Mouse (Mus musculus) urinary bladder, adult 2 months (tissue): ENCODE measurements around the gene Drd3. TPM values are rescaled to one million over a fixed set of nuclear protein-coding genes. Genes with fewer than 3 reads are reported as not detected.

Source experiments
- DNase-seq: peaks from one replicate; pipeline ENCODE4 v3.0.0; 2022; ENCODE audit warnings: low spot score
- polyA plus RNA-seq: library from polyadenylated mRNA; depleted of rRNA; stranded (reverse); fragments of >200 nt; gene quantifications from 2 replicates; pipeline ENCODE4 v1.2.3, GENCODE M21; 2012; rRNA removed

Gene Drd3
- not detected in 2 replicates for polyA plus RNA-seq

DNA sequence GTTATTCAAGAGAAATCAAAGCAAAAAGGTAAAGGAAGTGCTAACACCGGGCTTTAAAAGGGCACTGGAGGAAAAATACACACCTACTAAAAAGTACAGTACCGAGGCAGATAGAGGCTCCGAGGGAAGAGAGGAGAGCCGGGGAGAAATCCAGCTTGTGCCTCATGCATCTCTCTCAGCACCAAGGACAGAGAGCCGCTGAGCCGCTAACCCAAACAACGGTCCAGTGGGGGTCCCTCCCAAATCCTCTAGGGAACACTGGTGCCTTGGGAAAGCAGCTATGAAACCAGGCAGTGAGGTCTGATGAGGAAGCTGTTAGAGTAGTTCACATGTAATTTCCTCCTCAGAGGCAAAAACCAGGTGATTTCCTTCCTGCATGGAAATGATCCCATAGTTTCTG lies at the start of gene Drd3:
Drd3 (plus strand) TSS at position 276 of the 400 bp plus-strand sequence.
- DNase-seq = no peak

DNA sequence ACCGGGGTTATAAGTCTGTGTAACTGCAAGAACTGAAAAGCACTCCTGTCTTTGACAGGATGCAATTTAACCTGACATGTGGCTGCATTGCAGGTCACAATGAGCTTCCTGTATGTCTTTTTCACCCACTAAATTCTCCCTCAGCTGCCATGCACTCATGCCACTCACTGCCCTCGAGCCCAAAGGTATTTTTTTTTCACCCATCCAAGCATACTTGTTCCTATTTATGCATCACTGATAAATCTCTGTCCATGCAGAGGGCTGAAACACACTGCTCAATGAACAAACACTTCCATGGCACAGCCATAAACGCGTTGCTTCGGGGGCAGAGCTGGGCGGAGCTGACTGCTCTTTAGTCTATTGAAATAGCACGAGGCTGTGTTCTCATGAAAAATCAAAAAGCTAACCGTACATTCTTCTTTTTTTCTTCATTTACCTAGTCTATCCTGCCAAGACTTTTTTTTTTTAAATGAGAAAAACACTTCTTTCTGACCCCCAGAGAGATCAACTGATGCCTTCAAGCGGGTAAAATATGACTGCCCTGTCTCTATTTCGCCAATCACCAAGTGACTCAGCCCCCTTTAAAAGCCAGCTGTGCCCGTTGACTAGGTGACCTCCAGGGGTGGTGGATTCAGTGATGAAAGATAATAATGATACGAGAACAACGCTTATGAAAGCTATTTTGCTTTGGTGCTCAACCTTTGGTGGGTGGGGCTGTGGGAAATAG lies 45.3 kb upstream of the Drd3 start:
- no peak for DNase-seq

DNA sequence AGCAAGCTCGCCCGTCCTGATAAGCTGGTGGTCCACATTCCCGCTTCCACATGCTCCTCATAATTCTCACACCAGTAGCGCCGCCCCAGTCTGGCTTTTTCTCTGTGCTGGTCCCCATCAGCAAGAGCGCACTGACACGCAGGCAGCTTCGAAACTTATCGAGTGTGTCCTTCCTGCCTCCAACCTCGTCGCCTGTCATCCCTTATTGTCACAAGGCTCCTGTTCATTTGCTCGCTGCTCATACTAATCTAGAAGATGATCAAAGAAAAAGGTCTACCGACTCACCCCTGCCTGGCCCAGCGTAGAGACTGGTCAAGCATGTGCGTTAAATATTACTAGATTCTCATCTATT lies 44.8 kb upstream of the Drd3 start:
- DNase-seq = no peak

DNA sequence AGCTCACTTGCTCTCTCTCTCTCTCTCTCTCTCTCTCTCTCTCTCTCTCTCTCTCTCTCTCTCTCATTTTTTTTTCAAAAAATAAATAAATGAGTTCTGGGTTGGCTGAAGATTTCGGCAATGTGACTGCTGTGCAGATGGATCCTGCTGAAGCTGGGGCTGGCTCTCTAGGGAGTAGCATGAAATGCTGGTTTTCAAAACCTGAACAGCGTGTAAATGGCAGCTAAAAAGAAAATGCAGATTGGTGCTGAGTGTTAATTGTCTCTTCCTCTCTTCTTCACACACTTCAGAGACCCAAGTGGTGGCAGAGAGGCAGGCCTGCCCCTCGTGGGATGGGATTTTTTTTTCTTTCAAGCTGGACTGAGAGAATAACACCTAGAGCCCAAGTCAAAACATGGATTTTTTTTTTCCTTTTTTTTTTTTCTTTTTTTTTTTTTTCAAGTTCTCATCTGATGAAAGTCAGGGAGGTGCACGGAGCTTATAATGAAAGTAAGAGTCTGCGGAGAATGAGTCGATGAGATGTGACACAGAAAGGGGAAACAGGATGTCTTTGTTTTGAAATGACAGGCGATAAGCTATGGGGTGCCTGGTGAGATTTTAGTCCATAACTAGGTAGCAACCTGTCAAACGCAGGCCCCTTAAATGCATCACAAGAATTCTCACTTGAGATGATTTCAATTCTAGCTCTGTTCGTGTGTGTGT lies 44.2 kb upstream of the Drd3 start:
- no peak for DNase-seq

DNA sequence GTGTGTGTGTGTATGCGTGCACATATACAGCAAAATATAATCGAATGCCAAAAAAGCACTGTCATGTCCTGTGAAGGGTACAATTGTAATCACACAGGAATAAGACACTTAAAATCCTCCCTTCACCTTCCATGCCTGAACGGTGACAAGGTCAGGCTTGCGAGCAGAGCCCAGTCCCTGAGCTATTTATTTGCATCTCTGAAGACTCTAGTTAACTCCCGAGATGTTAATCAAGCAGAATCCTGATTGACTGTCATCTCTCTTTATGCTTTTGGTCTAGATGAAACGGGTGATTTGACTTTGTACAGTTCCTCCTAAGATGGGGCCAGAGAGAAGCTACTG lies 43.7 kb upstream of the Drd3 start:
- DNase-seq = no peak

DNA sequence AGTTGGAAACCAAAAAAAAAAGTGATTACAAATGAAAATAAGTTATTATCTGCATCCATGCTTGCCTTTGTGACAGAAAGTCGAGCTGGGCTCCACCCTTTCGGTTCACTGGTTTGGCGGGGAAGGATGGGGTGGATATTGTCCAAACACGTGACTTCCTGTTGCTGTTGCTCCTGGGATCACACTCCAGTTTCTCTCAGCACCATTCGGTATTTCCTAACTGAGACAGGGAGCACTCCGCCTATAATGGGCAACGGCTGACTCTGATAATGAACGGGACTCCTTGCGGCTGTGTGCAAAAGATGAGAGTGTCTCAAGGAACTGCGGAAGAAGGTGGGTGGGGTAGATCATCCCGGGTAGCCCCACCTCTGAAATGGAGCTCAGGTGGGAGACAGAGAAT lies 43.2 kb upstream of the Drd3 start:
- DNase-seq = no peak

DNA sequence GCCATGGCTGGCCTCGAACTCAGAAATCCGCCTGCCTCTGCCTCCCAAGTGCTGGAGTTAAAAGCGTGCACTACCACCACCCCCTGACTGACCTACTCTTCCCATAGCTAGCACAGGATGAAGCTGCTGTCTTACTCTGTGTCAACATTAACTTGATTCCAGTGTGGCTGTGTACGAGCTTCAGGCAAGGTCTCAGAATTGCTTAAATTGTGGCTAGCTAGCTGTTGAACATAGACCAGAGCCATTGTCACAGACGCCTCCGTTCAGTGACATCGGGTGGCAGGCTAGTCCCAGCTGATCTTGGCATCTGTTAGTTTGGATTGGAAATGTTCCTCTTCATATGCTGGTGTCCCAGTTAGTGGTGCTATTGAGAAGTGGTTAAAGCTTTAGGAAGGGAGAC lies 42.5 kb upstream of the Drd3 start:
- no peak for DNase-seq

DNA sequence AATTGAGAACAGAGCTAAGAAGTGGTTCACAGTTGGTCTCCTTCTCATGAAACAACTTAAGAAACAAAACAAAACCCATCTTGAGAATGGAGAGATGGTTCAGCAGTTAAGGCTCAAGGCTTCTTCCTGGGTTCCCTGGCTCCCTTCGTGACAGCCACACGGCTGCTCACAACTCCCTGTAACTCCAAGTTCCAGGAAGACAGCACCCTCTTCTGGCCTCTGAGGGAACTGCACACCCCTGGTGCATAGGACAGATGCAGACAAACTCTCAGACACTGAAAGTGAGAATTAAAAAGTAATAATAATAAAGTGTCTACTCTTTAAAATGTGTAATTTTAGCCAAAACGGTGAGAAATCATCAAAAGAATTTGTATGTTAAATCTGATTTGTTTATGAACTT lies 29.4 kb upstream of the Drd3 start:
- DNase-seq = no peak

DNA sequence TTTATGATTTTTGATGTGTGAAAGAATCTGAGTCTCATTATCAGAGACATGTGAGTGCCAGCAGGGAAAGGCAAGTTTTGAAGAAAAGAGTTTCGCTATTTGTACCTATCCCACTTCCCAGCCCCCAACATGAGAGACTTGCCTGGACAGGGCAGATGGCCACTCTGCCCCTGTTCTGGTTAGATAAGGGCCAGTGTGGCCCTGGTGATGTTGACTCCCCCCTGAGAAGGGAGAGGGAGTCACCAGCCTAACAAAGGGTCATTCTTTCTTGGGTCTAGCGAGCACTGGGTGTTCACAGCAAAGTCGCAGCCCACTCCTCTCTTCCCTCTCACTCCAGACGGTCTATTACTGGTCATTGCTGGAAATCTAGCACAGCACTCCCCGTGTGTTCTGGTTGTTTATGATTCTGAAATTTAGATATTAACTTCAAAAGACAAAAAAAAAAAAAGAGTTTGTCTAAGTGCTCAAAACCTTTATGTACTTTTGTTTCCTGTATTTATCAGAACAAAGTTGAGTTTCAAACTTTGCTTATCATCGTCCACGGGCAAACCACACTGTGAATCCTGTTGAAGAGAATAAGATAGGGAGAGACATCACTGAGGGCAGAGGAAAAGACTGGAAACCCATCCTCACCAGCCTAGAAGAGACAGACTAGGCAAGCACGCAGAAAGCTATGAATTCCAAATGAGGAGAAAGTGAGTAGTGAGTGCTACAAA lies 24.2 kb upstream of the Drd3 start:
- DNase-seq = no peak

DNA sequence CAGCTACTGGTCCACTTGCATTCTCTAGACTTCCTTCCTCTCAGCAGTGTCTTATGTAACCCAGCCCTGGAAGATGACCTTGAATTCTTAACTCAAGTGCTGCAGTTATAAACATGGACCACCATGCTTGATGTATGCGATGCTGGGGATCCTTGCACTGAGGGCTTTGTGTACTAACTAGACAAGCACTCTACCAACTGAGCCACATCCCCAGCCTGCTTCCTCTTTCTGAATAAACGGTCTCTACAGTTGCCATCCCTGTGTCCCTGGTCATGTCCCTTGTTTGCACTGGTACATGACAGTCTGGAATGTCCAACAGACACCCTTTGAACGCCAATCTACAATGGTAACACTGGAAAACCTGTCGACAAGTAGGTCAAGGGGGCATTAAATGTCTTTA lies 23.5 kb upstream of the Drd3 start:
- DNase-seq = no peak

DNA sequence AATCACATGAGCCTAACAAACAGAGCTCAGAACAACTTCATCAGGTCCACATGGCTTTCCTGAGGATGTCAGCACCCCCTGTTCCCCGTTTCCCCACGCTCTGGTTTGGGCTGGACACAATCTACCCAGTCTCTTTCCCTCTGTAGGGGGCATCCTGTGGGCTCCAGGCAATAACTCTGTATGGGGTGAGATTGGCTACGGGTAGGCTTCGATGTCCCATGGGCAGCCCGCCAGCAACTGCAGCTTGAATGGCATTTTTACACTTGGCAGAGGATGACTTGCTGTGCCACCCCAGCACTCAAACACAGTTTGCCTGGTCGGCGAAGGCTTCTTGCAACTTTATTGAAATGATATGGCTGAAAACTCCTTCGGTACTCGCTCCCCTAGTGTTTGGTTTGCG lies 21.3 kb upstream of the Drd3 start:
- DNase-seq = no peak

DNA sequence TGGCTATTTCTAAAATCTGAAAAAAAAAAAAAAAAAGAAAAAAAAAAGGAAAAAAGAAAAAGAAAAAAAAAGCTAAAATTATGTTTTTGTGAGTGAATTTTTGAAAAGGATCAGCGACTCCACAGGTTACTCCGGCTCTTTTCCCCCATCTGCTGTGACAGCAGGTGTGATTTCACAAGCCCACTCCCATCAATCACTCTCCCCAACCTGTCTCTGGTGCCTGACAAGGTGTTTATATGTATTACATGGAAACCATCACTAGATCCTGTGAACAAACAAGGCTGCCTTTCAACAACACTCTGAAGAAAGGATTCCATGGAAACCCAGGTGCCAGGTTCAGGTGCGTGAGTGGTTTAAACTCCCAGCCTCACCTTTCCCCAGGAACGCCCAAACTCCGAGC lies 20.9 kb upstream of the Drd3 start:
- no peak for DNase-seq

DNA sequence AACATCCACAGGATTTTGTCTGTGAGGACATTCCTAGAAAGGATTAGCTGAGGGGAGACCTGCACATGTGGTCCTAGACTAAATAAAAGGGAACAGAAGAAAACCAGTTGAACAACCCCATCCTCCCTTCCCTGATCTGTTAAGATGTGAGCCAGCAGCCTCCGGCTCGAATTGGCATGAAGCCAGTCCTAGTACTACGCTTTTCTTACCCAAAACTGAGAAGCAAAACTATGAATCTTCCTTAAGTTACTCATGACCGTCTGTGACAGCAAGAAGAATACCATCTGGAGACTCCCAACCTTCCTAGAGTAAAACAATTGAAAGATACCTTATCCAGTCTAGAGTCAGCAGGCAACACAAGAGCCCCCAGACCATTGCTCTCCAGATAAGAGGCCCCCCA lies 15.9 kb upstream of the Drd3 start:
- DNase-seq = no peak

DNA sequence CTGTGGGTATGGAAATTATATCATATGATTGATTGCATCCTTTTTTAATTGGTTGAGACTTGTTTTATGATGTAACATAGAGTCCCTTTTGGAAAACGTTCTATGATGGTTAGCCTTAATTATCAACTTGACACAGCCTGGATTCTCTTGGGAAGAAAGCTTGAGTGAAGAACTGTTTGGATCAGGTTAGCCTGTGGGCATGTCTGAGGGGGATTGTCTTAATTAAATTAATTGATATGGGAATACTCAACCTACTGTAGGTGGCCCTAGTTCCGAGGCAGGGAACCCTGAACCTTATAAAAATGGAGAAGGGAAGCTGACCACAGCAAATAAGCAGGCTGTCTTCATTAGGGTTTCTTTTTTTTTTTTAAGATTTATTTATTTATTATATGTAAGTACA lies 12.9 kb upstream of the Drd3 start:
- DNase-seq = no peak

DNA sequence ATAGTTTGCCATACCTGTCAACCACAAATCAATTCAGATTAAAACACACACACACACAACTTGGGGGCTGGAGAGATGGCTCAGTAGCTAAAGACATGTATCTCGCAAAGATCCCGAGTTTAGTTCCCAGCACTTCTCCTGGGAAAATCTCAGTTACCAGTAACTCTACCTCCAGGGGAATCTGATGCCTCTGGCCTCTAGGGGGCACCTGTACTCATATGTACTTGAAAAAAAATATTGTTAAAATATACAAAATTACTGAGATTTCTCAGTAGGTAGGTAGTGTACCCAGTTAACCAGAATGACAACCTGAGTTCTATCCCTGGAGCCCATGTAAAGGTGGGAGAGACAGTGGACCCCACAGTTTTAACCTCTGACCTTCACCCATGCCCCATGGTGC lies 5.4 kb upstream of the Drd3 start:
- DNase-seq = no peak

DNA sequence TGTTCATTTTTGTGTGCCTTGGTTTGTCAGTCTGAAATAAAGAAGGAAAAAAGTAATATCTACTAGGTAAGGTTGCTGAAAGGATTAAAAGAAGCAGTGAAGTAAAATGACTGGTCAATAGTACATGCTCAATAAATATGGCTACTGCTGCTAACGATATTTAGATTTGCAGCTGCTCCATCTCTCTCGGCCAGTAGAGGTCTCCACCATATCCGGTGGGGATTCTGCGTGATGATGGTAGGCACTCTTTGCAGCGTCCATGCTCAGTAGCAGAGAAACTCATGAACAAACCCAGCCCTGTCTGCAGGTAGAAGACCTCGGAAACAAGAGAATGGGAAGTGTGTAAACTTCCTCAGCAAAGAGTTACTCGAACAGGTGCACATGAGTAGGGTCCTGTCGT lies 926 bp upstream of the Drd3 start:
- no peak for DNase-seq

DNA sequence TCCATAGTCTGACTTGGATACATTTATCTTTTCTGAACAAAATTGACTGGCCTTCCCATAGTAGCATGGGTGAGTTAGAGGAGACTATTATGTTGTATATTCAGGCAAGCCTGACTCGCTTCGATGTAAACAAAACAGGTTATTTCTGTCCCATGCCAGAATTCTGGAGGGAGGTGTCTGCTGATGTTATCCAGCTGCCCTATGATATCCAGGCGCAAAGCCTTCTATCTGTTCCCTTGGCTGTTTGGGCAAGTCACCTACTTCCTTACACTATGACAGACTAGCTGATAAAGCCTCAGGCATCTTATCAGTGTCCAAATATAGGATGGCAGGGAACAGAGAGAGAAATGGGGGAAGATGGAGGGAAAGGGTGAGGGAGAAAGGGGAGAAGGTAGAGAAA lies 18.5 kb downstream of the Drd3 start:
- no peak for DNase-seq

DNA sequence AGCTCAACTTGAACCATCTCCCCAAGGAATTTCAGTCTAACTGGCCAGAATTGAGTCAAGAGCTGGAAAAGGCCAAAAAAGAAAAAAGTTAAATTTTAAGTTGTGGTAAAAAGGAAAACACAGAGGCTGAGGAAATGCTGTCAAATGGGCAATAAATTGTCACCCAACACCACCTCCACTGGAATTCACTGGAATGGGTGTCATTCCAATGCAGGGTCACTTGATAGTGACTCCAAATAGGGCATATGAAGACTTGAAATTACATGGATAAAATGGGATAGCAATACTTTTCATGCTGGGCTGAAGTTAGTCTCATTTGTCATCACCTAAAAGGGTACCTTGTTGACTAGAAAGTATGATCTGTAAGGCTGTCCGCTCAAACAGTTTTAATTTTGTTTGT lies 18.9 kb downstream of the Drd3 start:
- DNase-seq = no peak

DNA sequence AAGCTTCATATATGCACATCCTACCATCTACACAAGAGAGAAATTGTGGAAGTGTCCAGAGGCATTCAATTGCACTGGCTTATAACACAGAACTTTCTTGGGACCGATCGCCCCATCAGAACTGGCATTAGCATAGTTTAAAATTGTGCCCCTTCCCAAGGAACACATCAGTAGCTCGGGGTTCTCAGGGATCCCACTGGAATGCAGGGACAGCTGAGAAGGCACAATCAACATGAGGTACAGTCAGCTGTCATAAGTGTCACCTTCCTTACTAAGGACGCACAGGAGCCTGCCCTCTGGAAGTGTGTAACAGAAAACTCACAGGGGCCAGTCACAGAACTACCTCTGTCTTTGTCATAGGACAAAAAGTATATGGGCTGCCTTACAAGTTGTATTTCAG lies 19.7 kb downstream of the Drd3 start:
- DNase-seq = no peak

DNA sequence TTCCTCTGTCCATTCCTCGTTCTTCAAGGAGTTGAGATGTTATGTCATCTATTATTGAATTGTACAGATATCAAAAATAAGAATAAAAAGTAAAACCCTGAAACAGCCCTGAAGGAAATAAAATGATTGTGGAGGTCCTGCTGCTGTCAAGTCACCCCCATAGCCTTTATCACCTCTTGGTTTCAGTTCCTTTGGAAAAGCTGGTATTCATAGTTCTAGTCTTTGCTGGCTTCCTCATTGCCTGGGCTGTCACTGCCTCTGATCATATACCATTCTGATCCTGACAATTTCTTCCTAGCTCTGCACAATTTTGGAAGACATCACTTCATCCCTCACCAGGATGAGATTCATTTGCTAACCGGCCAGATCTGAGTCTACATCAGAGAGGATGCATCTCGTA lies 23.1 kb downstream of the Drd3 start:
- DNase-seq = no peak

DNA sequence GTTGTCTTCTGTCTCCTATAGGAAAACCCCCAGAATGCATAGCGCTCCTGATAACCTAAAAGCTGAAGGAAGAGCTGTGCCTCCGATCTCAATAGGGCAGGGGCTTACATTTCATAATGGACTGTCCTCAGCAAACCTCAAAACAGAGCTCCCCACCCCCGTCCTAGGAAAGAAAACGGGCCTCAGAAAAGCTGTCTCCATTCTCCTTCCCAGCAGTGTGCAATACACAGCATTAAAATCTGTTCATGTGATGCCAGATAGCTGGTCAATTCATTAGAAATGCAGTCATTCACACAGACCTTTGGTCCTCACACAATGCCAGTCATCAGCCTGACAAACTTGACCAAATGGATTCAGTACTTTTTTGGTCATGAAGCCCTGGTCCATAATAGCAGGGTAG lies 45.7 kb downstream of the Drd3 start:
- DNase-seq = no peak

DNA sequence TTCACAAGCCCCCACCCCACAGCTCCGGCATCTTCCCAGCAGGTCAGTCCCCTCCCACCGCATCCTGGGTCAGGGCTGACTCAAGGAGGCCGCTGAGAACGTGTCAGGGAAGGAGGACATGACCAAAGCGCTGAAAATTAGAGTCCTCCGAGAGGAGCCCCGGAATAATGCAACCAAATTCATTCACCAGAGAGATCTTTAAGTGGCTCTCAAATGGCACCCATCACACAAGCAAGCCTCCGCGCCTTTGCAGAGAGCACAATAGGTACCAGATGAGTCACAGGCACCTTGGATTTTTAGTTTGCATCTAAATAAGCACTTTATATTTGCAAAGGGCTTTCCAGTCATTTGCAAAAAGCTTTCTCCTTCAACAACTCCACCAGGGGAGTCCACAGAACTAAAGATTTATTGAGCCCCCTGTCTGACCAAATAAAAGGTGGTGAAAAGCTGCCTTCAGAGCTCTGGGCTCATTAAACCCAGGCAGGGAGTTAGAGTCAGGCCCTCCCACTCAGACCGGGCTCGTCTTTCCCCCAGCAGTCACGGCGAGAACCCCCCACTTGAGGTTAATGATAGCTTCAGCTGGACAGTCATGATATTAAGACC lies 46.4 kb downstream of the Drd3 start:
- no peak for DNase-seq

DNA sequence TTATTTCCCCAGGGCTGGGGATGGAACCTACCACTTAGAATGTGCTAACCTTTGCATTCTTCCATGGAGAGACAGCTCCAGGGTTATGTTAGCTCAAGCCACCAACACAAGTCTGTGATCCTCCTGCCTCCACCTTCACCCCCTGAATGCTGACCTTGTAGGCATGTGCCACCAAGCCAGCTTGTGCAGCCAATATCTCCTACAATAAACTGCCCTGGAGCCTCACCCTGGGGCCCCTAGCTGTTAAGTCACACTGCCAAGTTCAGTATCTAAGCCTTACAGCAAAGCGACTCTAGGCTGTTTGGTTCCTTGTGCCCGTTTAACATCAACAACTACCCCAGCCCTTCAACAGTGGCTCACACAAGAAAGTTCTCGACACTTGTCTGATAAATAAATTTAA lies 47.3 kb downstream of the Drd3 start:
- DNase-seq = no peak
